Mouse (Mus musculus): ENCODE results near the gene Ftsj1.

DNA sequence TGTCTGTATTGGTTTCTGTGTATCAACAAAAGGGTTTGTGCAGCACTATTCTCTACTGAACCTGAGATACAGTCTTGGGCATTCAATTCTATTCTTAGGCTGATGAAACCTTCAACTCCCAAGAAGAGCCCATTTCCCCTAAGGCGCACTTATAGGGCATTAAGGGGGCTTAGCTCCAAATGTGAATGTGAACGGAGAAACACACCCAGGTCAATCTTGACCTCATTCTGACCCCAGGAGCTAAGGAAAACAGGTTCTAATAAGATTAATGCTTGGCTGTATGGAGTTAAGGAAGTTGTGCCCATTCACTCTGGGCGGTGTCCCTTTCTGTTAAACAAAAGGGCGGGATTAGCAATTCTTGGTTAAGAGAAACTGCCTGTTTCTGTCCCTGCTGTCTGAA lies 45.0 kb downstream of the Ftsj1 start:
- no peak for TF ChIP-seq CTCF (IDR thresholded peaks at IDR 0.05; ENCODE audit: control insufficient read depth, insufficient read depth, low read length)
- TF ChIP-seq POLR2A (IDR thresholded peaks at IDR 0.05; ENCODE audit: borderline replicate concordance, control insufficient read depth, low read depth, low read length) = no peak
